Mouse (Mus musculus) bone marrow macrophage, adult 2 months (primary cell): ENCODE data around the gene Akap6.

Experiments used
- CTCF ChIP-seq: IDR thresholded peaks from 2 replicates; pipeline ENCODE4 v1.5.1; 2012; ENCODE audit warnings: low read depth, mild to moderate bottlenecking, low read length, moderate library complexity
- POLR2A ChIP-seq: IDR thresholded peaks from 2 replicates; pipeline ENCODE4 v1.6.1; 2012; ENCODE audit warnings: mild to moderate bottlenecking, low read depth, low read length, borderline replicate concordance

DNA sequence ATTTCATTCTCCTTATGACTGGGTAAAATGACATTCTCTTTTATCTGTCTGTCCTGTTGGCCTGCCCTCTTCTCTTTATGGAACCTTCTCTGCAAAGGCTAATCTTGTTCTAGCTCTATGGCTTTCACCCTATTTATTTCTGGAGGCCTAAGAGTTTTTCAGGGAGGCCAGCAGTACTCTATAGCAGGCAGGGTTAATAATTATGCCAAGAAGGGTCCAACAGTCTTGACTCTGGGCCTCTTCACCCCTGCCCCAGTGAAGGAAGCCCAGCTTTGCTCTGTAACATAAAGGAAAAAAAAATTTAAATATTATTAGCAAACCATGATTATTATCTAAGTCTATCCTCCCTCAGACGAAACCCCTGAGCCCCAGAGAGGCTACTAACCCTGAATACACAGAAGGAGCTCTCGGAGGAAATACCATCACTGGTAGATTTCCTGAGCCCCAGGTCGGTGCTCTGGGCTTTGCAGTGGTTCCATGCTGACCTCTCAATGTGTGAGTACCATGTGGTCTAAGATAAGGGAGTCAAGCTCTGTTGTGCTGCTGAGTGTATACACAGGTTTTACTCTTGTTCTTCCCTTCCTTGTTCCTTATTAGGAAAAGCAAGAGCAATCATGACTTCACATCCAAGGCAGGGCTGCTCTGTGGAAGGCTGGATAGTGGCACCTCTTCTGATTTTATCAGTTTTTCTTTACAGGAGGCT is 1.6 kb upstream of the Akap6 start:
- no peak for TF ChIP-seq CTCF
- TF ChIP-seq POLR2A = no peak
